Mouse (Mus musculus) lung, postnatal 0 days (tissue): Measurements from ENCODE around the gene Scrn3.

Experiments
- CTCF ChIP-seq: IDR thresholded peaks from 2 replicates; pipeline ENCODE4 v1.5.1; 2016; ENCODE audit warnings: antibody characterized with exemption, mild to moderate bottlenecking
- EP300 ChIP-seq: IDR thresholded peaks from 2 replicates; pipeline ENCODE4 v1.6.1; 2016; ENCODE audit warnings: antibody characterized with exemption, mild to moderate bottlenecking, control low read depth

GRCm38 (mm10) chr2:73280356-73281047, 31.9 kb upstream of the Scrn3 start:
- no peak for TF ChIP-seq CTCF
- no peak for TF ChIP-seq EP300
